Mouse (Mus musculus): ENCODE data around the gene Nmnat3.

Gene Nmnat3

GRCm38 (mm10) chr9:98311316-98311965, 24.2 kb downstream of the Nmnat3 start:
- no peak for DNase-seq (ENCODE audit: low spot score)

GRCm38 (mm10) chr9:98312622-98313374, 25.6 kb downstream of the Nmnat3 start:
- DNase-seq (ENCODE audit: low spot score), result no peak

GRCm38 (mm10) chr9:98313587-98313986, 26.4 kb downstream of the Nmnat3 start:
- DNase-seq (ENCODE audit: low spot score), result no peak

GRCm38 (mm10) chr9:98314059-98314650, 26.9 kb downstream of the Nmnat3 start:
- DNase-seq (ENCODE audit: low spot score), result no peak

- DNase-seq (ENCODE audit: low spot score), result no peak
These were observed 30.7 kb downstream of the Nmnat3 start for GRCm38 (mm10) chr9:98317897-98318296.

- no peak for DNase-seq (ENCODE audit: low spot score)
These were observed 31.6 kb downstream of the Nmnat3 start for GRCm38 (mm10) chr9:98318875-98319274.

GRCm38 (mm10) chr9:98320785-98321184, 33.5 kb downstream of the Nmnat3 start:
- no peak for DNase-seq (ENCODE audit: low spot score)

- DNase-seq (ENCODE audit: low spot score), result no peak
These were observed 38.9 kb downstream of the Nmnat3 start for GRCm38 (mm10) chr9:98326088-98326487.

- no peak for DNase-seq (ENCODE audit: low spot score)
These were observed 41.4 kb downstream of the Nmnat3 start for GRCm38 (mm10) chr9:98328415-98329176.

GRCm38 (mm10) chr9:98329274-98330105, 42.3 kb downstream of the Nmnat3 start:
- peak; percentile 7 for DNase-seq (ENCODE audit: low spot score)

- DNase-seq (ENCODE audit: low spot score), result no peak
These were observed 46.1 kb downstream of the Nmnat3 start for GRCm38 (mm10) chr9:98333219-98333754.

- DNase-seq (ENCODE audit: low spot score), result no peak
These were observed 50.9 kb downstream of the Nmnat3 start for GRCm38 (mm10) chr9:98337881-98338769.

- no peak for DNase-seq (ENCODE audit: low spot score)
These were observed 52.7 kb downstream of the Nmnat3 start for GRCm38 (mm10) chr9:98339971-98340370.

- no peak for DNase-seq (ENCODE audit: low spot score)
These were observed 53.2 kb downstream of the Nmnat3 start for GRCm38 (mm10) chr9:98340427-98340826.

- no peak for DNase-seq (ENCODE audit: low spot score)
These were observed 58.6 kb downstream of the Nmnat3 start for GRCm38 (mm10) chr9:98345840-98346239.

GRCm38 (mm10) chr9:98346240-98346639, 59.0 kb downstream of the Nmnat3 start:
- DNase-seq (ENCODE audit: low spot score), result no peak

- DNase-seq (ENCODE audit: low spot score), result no peak
These were observed 59.8 kb downstream of the Nmnat3 start for GRCm38 (mm10) chr9:98347021-98347420.

- DNase-seq (ENCODE audit: low spot score), result no peak
These were observed 63.3 kb downstream of the Nmnat3 start for GRCm38 (mm10) chr9:98350318-98351144.

- DNase-seq (ENCODE audit: low spot score), result no peak
These were observed 65.1 kb downstream of the Nmnat3 start for GRCm38 (mm10) chr9:98352332-98352731.
